Mouse (Mus musculus): ENCODE results near the gene Oas2. TPM values are rescaled to one million over a fixed set of nuclear protein-coding genes. Genes with fewer than 3 reads are reported as not detected.
A peak's percentile ranks its signal among the peaks of the same experiment; 100 is the strongest.

Oas2 gene
- polyA plus RNA-seq, 2 experiments: 0.23 to 1.1 TPM

GRCm38 (mm10) chr5:120782446-120782845, 32.8 kb upstream of the Oas2 start:
- no peaks in the 10 kb centered on the region for H3K9me3 ChIP-seq (ENCODE audit: control insufficient read depth, low read length)
- no peak overlapping the region for H3K4me3 ChIP-seq (replicated peaks; ENCODE audit: low read length)
- H3K9ac ChIP-seq (ENCODE audit: low read depth, low read length, severe bottlenecking): no peak overlapping the region
- 67% methylated on average over 2 of the region's 2 CpGs for WGBS
- DNase-seq (ENCODE audit: low spot score) (no peak), ATAC-seq (ENCODE audit: low FRiP score, low read depth) (no peak)
- no peak overlapping the region for H3K4me2 ChIP-seq (replicated peaks; ENCODE audit: low read depth, low read length, severe bottlenecking)
- H3K27me3 ChIP-seq (ENCODE audit: control insufficient read depth, insufficient read depth, low read length): no peaks in the 10 kb centered on the region
- no peak overlapping the region for H3K27ac ChIP-seq (replicated peaks; ENCODE audit: low read depth, low read length)
- H3K4me1 ChIP-seq (ENCODE audit: control insufficient read depth, insufficient read depth, low read length): no peaks in the 10 kb centered on the region
- TF ChIP-seq POLR2A (IDR thresholded peaks at IDR 0.05; ENCODE audit: borderline replicate concordance, extremely low read depth, insufficient read depth, insufficient read length): no peak
- H3K36me3 ChIP-seq (ENCODE audit: control insufficient read depth, insufficient read depth, low read length): no peaks in the 10 kb centered on the region

GRCm38 (mm10) chr5:120781646-120782045, 32.0 kb upstream of the Oas2 start:
- no peaks in the 10 kb centered on the region for H3K27me3 ChIP-seq (ENCODE audit: control insufficient read depth, insufficient read depth, low read length)
- no peak overlapping the region for H3K9ac ChIP-seq (ENCODE audit: low read depth, low read length, severe bottlenecking)
- no peaks in the 10 kb centered on the region for H3K36me3 ChIP-seq (ENCODE audit: control insufficient read depth, insufficient read depth, low read length)
- no peaks in the 10 kb centered on the region for H3K4me1 ChIP-seq (ENCODE audit: control insufficient read depth, insufficient read depth, low read length)
- H3K27ac ChIP-seq (replicated peaks; ENCODE audit: low read depth, low read length): no peak overlapping the region
- no peak overlapping the region for H3K4me2 ChIP-seq (replicated peaks; ENCODE audit: low read depth, low read length, severe bottlenecking)
- 85% methylated on average over 1 of the region's 1 CpGs for WGBS
- ATAC-seq (ENCODE audit: low FRiP score, low read depth): no peak
- no peak overlapping the region for H3K4me3 ChIP-seq (replicated peaks; ENCODE audit: low read length)
- no peak for DNase-seq (ENCODE audit: low spot score)
- no peaks in the 10 kb centered on the region for H3K9me3 ChIP-seq (ENCODE audit: control insufficient read depth, low read length)
- TF ChIP-seq POLR2A (IDR thresholded peaks at IDR 0.05; ENCODE audit: borderline replicate concordance, extremely low read depth, insufficient read depth, insufficient read length): no peak

- H3K4me2 ChIP-seq (replicated peaks; ENCODE audit: low read depth, low read length, severe bottlenecking): no peak overlapping the region
- no peaks in the 10 kb centered on the region for H3K36me3 ChIP-seq (ENCODE audit: control insufficient read depth, insufficient read depth, low read length)
- WGBS: 41% methylated on average over 3 of the region's 3 CpGs
- H3K9me3 ChIP-seq (ENCODE audit: control insufficient read depth, low read length): no peaks in the 10 kb centered on the region
- TF ChIP-seq POLR2A (IDR thresholded peaks at IDR 0.05; ENCODE audit: borderline replicate concordance, extremely low read depth, insufficient read depth, insufficient read length): no peak
- ATAC-seq (ENCODE audit: low FRiP score, low read depth) (no peak), DNase-seq (ENCODE audit: low spot score) (peak; percentile 55)
- H3K27me3 ChIP-seq (ENCODE audit: control insufficient read depth, insufficient read depth, low read length): no peaks in the 10 kb centered on the region
- no peak overlapping the region for H3K4me3 ChIP-seq (replicated peaks; ENCODE audit: low read length)
- H3K4me1 ChIP-seq (ENCODE audit: control insufficient read depth, insufficient read depth, low read length): no peaks in the 10 kb centered on the region
- H3K9ac ChIP-seq (ENCODE audit: low read depth, low read length, severe bottlenecking): no peak overlapping the region
- H3K27ac ChIP-seq (replicated peaks; ENCODE audit: low read depth, low read length): no peak overlapping the region
Measured at GRCm38 (mm10) chr5:120779922-120780321, 30.3 kb upstream of the Oas2 start.

- ATAC-seq (ENCODE audit: low FRiP score, low read depth) (no peak), DNase-seq (ENCODE audit: low spot score) (no peak)
- WGBS: 69% methylated on average over 2 of the region's 2 CpGs
- Histone ChIP-seq H3K4me1 (ENCODE audit: control insufficient read depth, insufficient read depth, low read length) (no peaks in the 10 kb centered on the region), H3K36me3 (ENCODE audit: control insufficient read depth, insufficient read depth, low read length) (no peaks in the 10 kb centered on the region), H3K9ac (ENCODE audit: low read depth, low read length, severe bottlenecking) (no peak overlapping the region), H3K4me2 (replicated peaks; ENCODE audit: low read depth, low read length, severe bottlenecking) (no peak overlapping the region), H3K4me3 (replicated peaks; ENCODE audit: low read length) (no peak overlapping the region), H3K9me3 (ENCODE audit: control insufficient read depth, low read length) (no peaks in the 10 kb centered on the region), H3K27ac (replicated peaks; ENCODE audit: low read depth, low read length) (no peak overlapping the region), H3K27me3 (ENCODE audit: control insufficient read depth, insufficient read depth, low read length) (no peaks in the 10 kb centered on the region)
- TF ChIP-seq POLR2A (IDR thresholded peaks at IDR 0.05; ENCODE audit: borderline replicate concordance, extremely low read depth, insufficient read depth, insufficient read length): no peak
Measured at GRCm38 (mm10) chr5:120778941-120779340, 29.3 kb upstream of the Oas2 start.

- 77% methylated on average over 9 of the region's 9 CpGs for WGBS
- no peak for ATAC-seq (ENCODE audit: low FRiP score, low read depth)
- no peaks in the 10 kb centered on the region for H3K27me3 ChIP-seq (ENCODE audit: control insufficient read depth, insufficient read depth, low read length)
Measured at GRCm38 (mm10) chr5:120777478-120777877, 27.8 kb upstream of the Oas2 start, which contains the start of gene Oas3. Gene Oas3 (minus strand): TSS chr5:120777661.

GRCm38 (mm10) chr5:120776801-120777200, 27.1 kb upstream of the Oas2 start:
- Histone ChIP-seq H3K27me3 (ENCODE audit: control insufficient read depth, insufficient read depth, low read length) (no peaks in the 10 kb centered on the region), H3K27ac (replicated peaks; ENCODE audit: low read depth, low read length) (no peak overlapping the region), H3K4me3 (replicated peaks; ENCODE audit: low read length) (no peak overlapping the region), H3K9me3 (ENCODE audit: control insufficient read depth, low read length) (no peaks in the 10 kb centered on the region), H3K4me2 (replicated peaks; ENCODE audit: low read depth, low read length, severe bottlenecking) (no peak overlapping the region), H3K9ac (ENCODE audit: low read depth, low read length, severe bottlenecking) (no peak overlapping the region), H3K36me3 (ENCODE audit: control insufficient read depth, insufficient read depth, low read length) (no peaks in the 10 kb centered on the region), H3K4me1 (ENCODE audit: control insufficient read depth, insufficient read depth, low read length) (no peaks in the 10 kb centered on the region)
- DNase-seq (ENCODE audit: low spot score): no peak
- TF ChIP-seq POLR2A (IDR thresholded peaks at IDR 0.05; ENCODE audit: borderline replicate concordance, extremely low read depth, insufficient read depth, insufficient read length): no peak
- WGBS: 82% methylated on average over 5 of the region's 5 CpGs
- ATAC-seq (ENCODE audit: low FRiP score, low read depth): no peak

More at GRCm38 (mm10) chr5:120777478-120777877, 27.8 kb upstream of the Oas2 start, which contains the start of gene Oas3:
- H3K4me2 ChIP-seq (replicated peaks; ENCODE audit: low read depth, low read length, severe bottlenecking): no peak within 1 kb of the TSS
- H3K4me1 ChIP-seq (ENCODE audit: control insufficient read depth, insufficient read depth, low read length): no peaks in the 10 kb centered on the region
- H3K4me3 ChIP-seq (replicated peaks; ENCODE audit: low read length): no peak within 1 kb of the TSS
- no peak within 1 kb of the TSS for H3K9ac ChIP-seq (ENCODE audit: low read depth, low read length, severe bottlenecking)
- DNase-seq (ENCODE audit: low spot score): no peak
- no peak for TF ChIP-seq POLR2A (IDR thresholded peaks at IDR 0.05; ENCODE audit: borderline replicate concordance, extremely low read depth, insufficient read depth, insufficient read length)
- H3K27ac ChIP-seq (replicated peaks; ENCODE audit: low read depth, low read length): no peak within 1 kb of the TSS
- no peaks in the 10 kb centered on the region for H3K9me3 ChIP-seq (ENCODE audit: control insufficient read depth, low read length)
- no peaks in the 10 kb centered on the region for H3K36me3 ChIP-seq (ENCODE audit: control insufficient read depth, insufficient read depth, low read length)
